Mouse (Mus musculus): ENCODE results near the gene Ndufb8. TPM values are rescaled to one million over a fixed set of nuclear protein-coding genes. Genes with fewer than 3 reads are reported as not detected.

The Ndufb8 gene
- polyA plus RNA-seq, 1 experiment from 2014 or later: 765 TPM

DNA sequence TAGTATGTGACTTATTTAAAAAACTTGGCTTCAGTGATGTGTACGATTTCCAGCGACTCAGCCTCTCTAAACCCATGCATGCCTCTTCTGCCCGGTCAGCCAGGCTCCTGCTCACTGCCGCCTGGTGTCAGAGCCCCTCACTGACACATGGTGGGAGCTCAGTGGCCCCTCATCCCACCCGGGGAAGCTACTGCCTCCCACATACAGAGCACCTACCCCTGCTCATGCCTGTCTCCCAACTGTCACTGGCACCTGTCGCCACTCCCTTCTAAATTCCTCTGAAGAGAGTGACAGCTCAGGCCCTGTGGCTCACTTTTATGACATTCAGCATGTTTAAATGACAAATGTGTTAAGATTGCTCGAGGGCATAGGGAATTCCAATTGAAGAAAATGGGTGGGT, 21.0 kb upstream of the Ndufb8 start:
- H3K27ac ChIP-seq: no peak overlapping the region
- DNase-seq (ENCODE audit: low spot score): no peak
- no peaks in the 10 kb centered on the region for H3K4me1 ChIP-seq (replicated peaks; ENCODE audit: control insufficient read depth, insufficient read depth, low read length)
- 87% methylated on average over 7 of the region's 7 CpGs for WGBS
- ATAC-seq (ENCODE audit: low FRiP score): no peak
- H3K9me3 ChIP-seq (ENCODE audit: control insufficient read depth, low read length): no peaks in the 10 kb centered on the region
- no peak overlapping the region for H3K4me3 ChIP-seq (replicated peaks; ENCODE audit: low read length)
- no peaks in the 10 kb centered on the region for H3K27me3 ChIP-seq (ENCODE audit: control insufficient read depth, insufficient read depth, low read length)
- H3K4me2 ChIP-seq (replicated peaks): no peak overlapping the region
- no peak overlapping the region for H3K9ac ChIP-seq
- H3K36me3 ChIP-seq (replicated peaks; ENCODE audit: control insufficient read depth, insufficient read depth): peaks cover 52% of the 10 kb centered on the region

DNA sequence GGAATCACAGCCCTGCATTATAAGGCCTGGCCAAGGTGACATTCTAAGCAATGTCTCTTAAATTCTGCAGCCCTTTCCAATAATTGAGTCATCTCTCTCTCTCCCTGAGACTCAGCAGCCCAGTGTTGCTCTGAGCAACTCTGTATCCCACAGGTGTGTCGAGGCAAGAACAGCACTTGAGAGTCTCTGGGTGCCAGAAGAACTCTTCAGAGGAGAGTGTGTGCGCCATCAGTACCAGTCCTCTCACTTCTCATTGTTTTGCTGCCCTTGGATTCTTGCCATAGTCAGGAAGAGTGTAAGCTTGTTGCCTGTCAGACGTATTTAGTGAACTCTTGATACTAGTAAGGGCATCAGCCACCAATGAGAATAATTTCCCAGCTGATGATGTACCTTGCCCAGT, 12.5 kb upstream of the Ndufb8 start:
- Histone ChIP-seq H3K4me1 (replicated peaks; ENCODE audit: control insufficient read depth, insufficient read depth, low read length) (peaks cover 12% of the 10 kb centered on the region), H3K27ac (no peak overlapping the region), H3K27me3 (ENCODE audit: control insufficient read depth, insufficient read depth, low read length) (no peaks in the 10 kb centered on the region), H3K36me3 (replicated peaks; ENCODE audit: control insufficient read depth, insufficient read depth) (peaks cover 83% of the 10 kb centered on the region), H3K9me3 (ENCODE audit: control insufficient read depth, low read length) (no peaks in the 10 kb centered on the region), H3K4me2 (replicated peaks) (no peak overlapping the region), H3K4me3 (replicated peaks; ENCODE audit: low read length) (no peak overlapping the region), H3K9ac (no peak overlapping the region)
- no peak for ATAC-seq (ENCODE audit: low FRiP score)
- WGBS: 92% methylated on average over 3 of the region's 3 CpGs
- no peak for DNase-seq (ENCODE audit: low spot score)

DNA sequence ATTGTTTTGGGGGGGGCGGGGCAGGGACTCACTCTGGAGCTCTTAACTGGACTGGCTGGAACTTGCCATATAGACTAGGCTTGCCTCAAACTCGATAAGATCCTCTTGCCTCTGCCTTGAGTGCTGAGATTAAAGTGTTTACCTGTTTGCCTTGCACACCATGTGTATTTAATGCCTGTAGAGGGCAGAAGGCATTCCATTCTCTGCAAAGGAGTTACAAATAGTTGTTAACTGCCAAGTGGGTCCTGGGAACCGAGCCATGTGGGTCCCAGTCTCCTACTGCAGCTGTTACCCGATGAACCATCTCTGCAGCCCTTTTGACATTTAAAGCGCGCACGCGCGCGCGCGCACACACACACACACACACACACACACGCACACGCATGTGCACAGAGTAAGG, 8.8 kb upstream of the Ndufb8 start:
- WGBS: 92% methylated on average over 14 of the region's 14 CpGs
- Histone ChIP-seq H3K4me2 (replicated peaks) (peak overlapping the region; percentile 64), H3K4me3 (replicated peaks; ENCODE audit: low read length) (no peak overlapping the region), H3K36me3 (replicated peaks; ENCODE audit: control insufficient read depth, insufficient read depth) (peaks cover 45% of the 10 kb centered on the region), H3K9me3 (ENCODE audit: control insufficient read depth, low read length) (no peaks in the 10 kb centered on the region), H3K27ac (no peak overlapping the region), H3K4me1 (replicated peaks; ENCODE audit: control insufficient read depth, insufficient read depth, low read length) (peaks cover 12% of the 10 kb centered on the region), H3K27me3 (ENCODE audit: control insufficient read depth, insufficient read depth, low read length) (peaks cover under 1% of the 10 kb centered on the region; the same call in 1 of the 2 replicates), H3K9ac (no peak overlapping the region)
- ATAC-seq (ENCODE audit: low FRiP score): no peak
- no peak for DNase-seq (ENCODE audit: low spot score)

DNA sequence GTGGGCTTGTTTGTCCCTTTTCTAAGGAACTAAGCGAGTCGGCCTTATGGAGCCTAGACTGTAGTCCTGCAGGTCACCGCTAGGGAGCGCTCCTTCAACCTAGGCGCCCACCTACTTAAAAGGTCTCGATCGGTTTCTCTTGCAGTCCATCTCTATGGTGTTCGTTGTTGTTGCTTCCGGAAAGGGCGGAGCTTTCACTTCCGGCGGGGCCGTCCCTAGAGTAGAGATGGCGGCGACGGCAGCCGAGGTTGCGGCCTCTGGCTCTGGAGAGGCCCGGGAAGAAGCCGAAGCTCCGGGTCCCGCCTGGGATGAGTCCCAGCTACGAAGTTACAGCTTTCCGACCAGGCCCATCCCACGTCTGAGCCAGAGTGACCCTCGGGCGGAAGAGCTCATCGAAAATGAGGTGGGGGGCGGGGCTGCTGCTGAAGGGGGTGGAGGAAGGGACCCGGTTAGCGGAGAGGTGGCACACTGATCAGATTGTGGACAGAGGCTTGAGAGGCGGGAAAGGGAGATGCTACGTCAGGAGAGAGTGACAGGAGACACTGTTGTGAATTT, 7.5 kb upstream of the Ndufb8 start, which contains the start of gene Hif1an:
Hif1an (plus strand) TSS at position 199 of the 555 bp plus-strand sequence.
- peaks cover 12% of the 10 kb centered on the region for H3K4me1 ChIP-seq (replicated peaks; ENCODE audit: control insufficient read depth, insufficient read depth, low read length)
- peak within 1 kb of the TSS; percentile 66 for H3K9ac ChIP-seq
- peaks cover 33% of the 10 kb centered on the region for H3K36me3 ChIP-seq (replicated peaks; ENCODE audit: control insufficient read depth, insufficient read depth)
- peak within 1 kb of the TSS; percentile 74 for H3K27ac ChIP-seq
- peak; percentile 97 for DNase-seq (ENCODE audit: low spot score)
- H3K27me3 ChIP-seq (ENCODE audit: control insufficient read depth, insufficient read depth, low read length): peaks cover 8% of the 10 kb centered on the region; the same call in 1 of the 2 replicates
- peak within 1 kb of the TSS; percentile 64 for H3K4me2 ChIP-seq (replicated peaks)
- under 1% methylated on average over 33 of the region's 33 CpGs for WGBS
- peak within 1 kb of the TSS; percentile 54 for H3K4me3 ChIP-seq (replicated peaks; ENCODE audit: low read length)
- no peaks in the 10 kb centered on the region for H3K9me3 ChIP-seq (ENCODE audit: control insufficient read depth, low read length)
- peak; percentile 97 for ATAC-seq (ENCODE audit: low FRiP score)

DNA sequence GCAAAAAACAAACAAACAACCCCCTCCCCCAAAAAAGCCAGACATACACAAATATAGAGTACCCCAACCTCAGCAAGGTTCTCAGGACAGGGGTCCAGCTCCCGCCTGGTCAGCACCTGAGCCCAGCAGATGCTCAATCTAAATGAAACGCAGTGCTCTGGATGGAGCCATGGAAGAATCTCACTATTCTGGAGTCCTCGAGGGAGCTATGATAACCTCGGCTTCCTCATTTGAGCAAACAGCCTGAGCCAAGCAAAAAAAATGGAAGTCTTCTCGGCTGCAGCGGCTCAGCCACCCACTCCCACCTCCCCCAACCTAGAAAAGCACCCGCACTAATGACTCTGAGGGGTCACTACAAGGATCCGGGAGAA, 765 bp downstream of the Ndufb8 start:
- peak overlapping the region; percentile 82 for H3K4me3 ChIP-seq (replicated peaks; ENCODE audit: low read length)
- H3K9ac ChIP-seq: peak overlapping the region; percentile 88
- H3K4me2 ChIP-seq (replicated peaks): peak overlapping the region; percentile 64
- peaks cover 11% of the 10 kb centered on the region for H3K4me1 ChIP-seq (replicated peaks; ENCODE audit: control insufficient read depth, insufficient read depth, low read length)
- DNase-seq (ENCODE audit: low spot score) (no peak), ATAC-seq (ENCODE audit: low FRiP score) (no peak)
- H3K9me3 ChIP-seq (ENCODE audit: control insufficient read depth, low read length): no peaks in the 10 kb centered on the region
- peaks cover 8% of the 10 kb centered on the region; the same call in 1 of the 2 replicates for H3K27me3 ChIP-seq (ENCODE audit: control insufficient read depth, insufficient read depth, low read length)
- 7% methylated on average over 8 of the region's 8 CpGs for WGBS
- H3K36me3 ChIP-seq (replicated peaks; ENCODE audit: control insufficient read depth, insufficient read depth): peaks cover 39% of the 10 kb centered on the region
- H3K27ac ChIP-seq: peak overlapping the region; percentile 85

DNA sequence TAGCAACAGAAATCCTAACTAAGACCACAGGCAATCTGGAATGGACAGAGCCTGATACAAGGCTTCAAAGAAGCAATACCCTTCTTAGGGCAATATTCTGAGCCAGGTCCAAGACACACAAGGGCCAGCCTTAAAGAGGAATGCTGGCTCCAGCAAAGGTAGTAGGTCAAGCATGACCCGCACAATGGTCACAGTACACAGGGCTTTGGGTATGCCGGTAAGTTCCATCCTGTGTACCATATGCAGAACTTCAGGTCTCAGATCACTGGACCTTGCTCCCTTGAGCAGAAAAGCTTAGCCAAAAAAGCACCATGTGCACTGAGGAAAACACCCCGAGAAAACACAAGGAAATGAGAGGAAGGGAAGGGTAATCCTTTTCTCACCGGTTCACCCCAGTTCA, 2.0 kb downstream of the Ndufb8 start:
- DNase-seq (ENCODE audit: low spot score) (no peak), ATAC-seq (ENCODE audit: low FRiP score) (no peak)
- 91% methylated on average over 4 of the region's 4 CpGs for WGBS
- Histone ChIP-seq H3K9ac (no peak overlapping the region), H3K9me3 (ENCODE audit: control insufficient read depth, low read length) (no peaks in the 10 kb centered on the region), H3K4me2 (replicated peaks) (peak overlapping the region; percentile 64; the same call in 1 of the 2 replicates), H3K27ac (no peak overlapping the region), H3K4me1 (replicated peaks; ENCODE audit: control insufficient read depth, insufficient read depth, low read length) (peaks cover 11% of the 10 kb centered on the region), H3K36me3 (replicated peaks; ENCODE audit: control insufficient read depth, insufficient read depth) (peaks cover 51% of the 10 kb centered on the region), H3K27me3 (ENCODE audit: control insufficient read depth, insufficient read depth, low read length) (peaks cover under 1% of the 10 kb centered on the region; the same call in 1 of the 2 replicates), H3K4me3 (replicated peaks; ENCODE audit: low read length) (no peak overlapping the region)

DNA sequence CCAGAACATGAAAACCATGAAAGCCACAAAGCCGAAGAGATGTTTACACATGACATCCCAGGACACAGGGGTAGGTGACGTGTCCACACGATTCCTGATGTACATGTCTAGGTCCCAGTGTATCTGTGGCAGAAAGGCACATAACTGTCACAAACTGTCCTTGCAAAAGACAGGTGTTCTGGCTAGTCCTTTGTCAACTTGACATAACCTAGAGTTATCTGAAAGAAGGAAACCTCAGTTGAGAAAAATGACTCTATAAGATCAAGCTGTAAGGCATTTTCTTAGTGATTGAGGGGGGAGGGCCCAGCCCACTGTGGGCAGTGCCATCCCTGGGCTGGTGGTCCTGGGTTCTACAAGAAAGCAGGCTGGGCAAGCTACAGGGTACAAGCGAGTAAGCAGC, 2.5 kb downstream of the Ndufb8 start, which contains the start of gene Gm20538:
Gm20538 (minus strand) TSS at position 101 of the 400 bp plus-strand sequence.
- ATAC-seq (ENCODE audit: low FRiP score): no peak
- Histone ChIP-seq H3K4me3 (replicated peaks; ENCODE audit: low read length) (no peak within 1 kb of the TSS), H3K4me2 (replicated peaks) (peak within 1 kb of the TSS; percentile 64), H3K9me3 (ENCODE audit: control insufficient read depth, low read length) (no peaks in the 10 kb centered on the region), H3K27ac (no peak within 1 kb of the TSS), H3K9ac (no peak within 1 kb of the TSS), H3K4me1 (replicated peaks; ENCODE audit: control insufficient read depth, insufficient read depth, low read length) (peaks cover 11% of the 10 kb centered on the region), H3K36me3 (replicated peaks; ENCODE audit: control insufficient read depth, insufficient read depth) (peaks cover 55% of the 10 kb centered on the region), H3K27me3 (ENCODE audit: control insufficient read depth, insufficient read depth, low read length) (no peaks in the 10 kb centered on the region)
- no peak for DNase-seq (ENCODE audit: low spot score)
- 94% methylated on average over 4 of the region's 4 CpGs for WGBS

DNA sequence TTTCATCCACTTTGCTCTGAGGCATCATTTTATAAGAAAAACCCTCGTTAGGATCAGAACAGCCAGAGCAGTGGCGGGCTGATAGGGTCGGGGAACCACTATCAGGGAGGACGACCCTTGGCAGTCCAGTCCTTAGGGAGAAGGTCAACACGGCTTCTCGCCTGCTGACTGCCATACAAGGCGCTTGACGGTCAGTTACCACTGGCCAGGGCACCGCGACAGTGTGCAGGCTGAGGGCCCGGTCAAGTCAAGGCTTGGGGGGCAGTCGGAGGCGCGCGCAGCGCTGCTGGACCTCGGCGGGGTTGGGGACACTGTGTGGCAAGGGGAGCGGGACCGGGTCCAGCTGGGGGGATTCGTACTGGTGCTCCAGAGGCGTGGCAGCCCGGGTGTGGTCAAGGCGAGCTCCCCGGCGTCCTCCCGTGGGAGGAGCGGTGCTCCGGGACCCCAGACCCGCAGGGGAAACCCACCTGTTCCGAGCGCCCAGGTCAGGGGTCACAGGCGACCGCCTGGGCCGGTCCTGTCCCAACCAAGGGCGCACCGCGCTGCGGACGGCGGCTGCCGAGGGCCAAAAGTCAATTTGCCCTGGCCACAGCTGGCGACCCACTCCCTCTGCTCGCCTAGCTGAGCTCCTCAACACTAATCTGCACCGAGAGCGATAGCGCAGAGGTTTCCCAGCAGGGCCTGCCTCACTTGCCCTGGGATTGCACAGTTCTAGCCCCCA, 9.8 kb downstream of the Ndufb8 start, which contains the start of gene Sec31b:
Sec31b (minus strand) TSS at position 544 of the 721 bp plus-strand sequence.
- Histone ChIP-seq H3K27me3 (ENCODE audit: control insufficient read depth, insufficient read depth, low read length) (peaks cover 17% of the 10 kb centered on the region), H3K4me3 (replicated peaks; ENCODE audit: low read length) (peak within 1 kb of the TSS; percentile 40), H3K4me2 (replicated peaks) (peak within 1 kb of the TSS; percentile 72), H3K27ac (no peak within 1 kb of the TSS), H3K36me3 (replicated peaks; ENCODE audit: control insufficient read depth, insufficient read depth) (peaks cover 26% of the 10 kb centered on the region), H3K4me1 (replicated peaks; ENCODE audit: control insufficient read depth, insufficient read depth, low read length) (0 out of 2 replicates have a peak, but pooled peaks cover 7% of the 10 kb centered on the region), H3K9me3 (ENCODE audit: control insufficient read depth, low read length) (peaks cover 5% of the 10 kb centered on the region), H3K9ac (peak within 1 kb of the TSS; percentile 58)
- ATAC-seq (ENCODE audit: low FRiP score) (peak; percentile 27; the same call in 1 of the 2 replicates), DNase-seq (ENCODE audit: low spot score) (no peak)
- WGBS: under 1% methylated on average over 47 of the region's 47 CpGs

DNA sequence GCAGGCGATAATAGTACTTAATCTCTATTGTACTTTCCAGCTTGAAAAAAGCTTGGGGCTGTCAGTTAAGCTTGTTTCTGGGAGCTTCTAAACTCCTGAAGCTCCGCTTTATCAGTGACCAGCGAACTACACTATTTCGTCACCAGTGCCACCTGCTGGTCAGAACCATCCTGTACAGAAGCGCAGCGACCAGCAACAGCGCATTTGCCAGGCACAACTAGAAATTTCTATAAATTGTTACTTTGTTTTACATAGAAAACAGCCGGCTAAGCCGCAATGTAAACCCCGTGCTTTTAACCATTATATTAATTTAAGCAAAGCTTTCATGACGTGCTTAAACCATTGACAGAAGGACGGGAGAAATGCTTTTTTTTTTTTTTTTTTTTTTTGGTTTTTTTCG, 10.5 kb downstream of the Ndufb8 start:
- ATAC-seq (ENCODE audit: low FRiP score) (no peak), DNase-seq (ENCODE audit: low spot score) (peak; percentile 93)
- WGBS: 5% methylated on average over 13 of the region's 13 CpGs
- H3K9ac ChIP-seq: no peak overlapping the region
- peaks cover 5% of the 10 kb centered on the region for H3K9me3 ChIP-seq (ENCODE audit: control insufficient read depth, low read length)
- H3K27ac ChIP-seq: no peak overlapping the region
- peaks cover 19% of the 10 kb centered on the region for H3K36me3 ChIP-seq (replicated peaks; ENCODE audit: control insufficient read depth, insufficient read depth)
- peak overlapping the region; percentile 72 for H3K4me2 ChIP-seq (replicated peaks)
- peaks cover 17% of the 10 kb centered on the region for H3K27me3 ChIP-seq (ENCODE audit: control insufficient read depth, insufficient read depth, low read length)
- H3K4me1 ChIP-seq (replicated peaks; ENCODE audit: control insufficient read depth, insufficient read depth, low read length): 0 out of 2 replicates have a peak, but pooled peaks cover 7% of the 10 kb centered on the region
- 0 out of 2 replicates have a peak overlapping the region, but pooled peaks have one; percentile 40 for H3K4me3 ChIP-seq (replicated peaks; ENCODE audit: low read length)
